Mouse (Mus musculus) gastrocnemius, adult 8-10 months (tissue): Measurements from ENCODE around the gene Tff1. TPM values are rescaled to one million over a fixed set of nuclear protein-coding genes. Genes with fewer than 3 reads are reported as not detected.

Experiments
- DNase-seq, 2 experiments: peaks; one replicate each; pipeline ENCODE4 v3.0.0; 2022; ENCODE audit warnings: low spot score in 2 of 2
- total RNA-seq, 4 experiments: library from RNA; stranded (reverse); gene quantifications; 2 replicates each; pipeline ENCODE4 v1.2.4; 2022

The Tff1 gene
- total RNA-seq: not detected

DNA sequence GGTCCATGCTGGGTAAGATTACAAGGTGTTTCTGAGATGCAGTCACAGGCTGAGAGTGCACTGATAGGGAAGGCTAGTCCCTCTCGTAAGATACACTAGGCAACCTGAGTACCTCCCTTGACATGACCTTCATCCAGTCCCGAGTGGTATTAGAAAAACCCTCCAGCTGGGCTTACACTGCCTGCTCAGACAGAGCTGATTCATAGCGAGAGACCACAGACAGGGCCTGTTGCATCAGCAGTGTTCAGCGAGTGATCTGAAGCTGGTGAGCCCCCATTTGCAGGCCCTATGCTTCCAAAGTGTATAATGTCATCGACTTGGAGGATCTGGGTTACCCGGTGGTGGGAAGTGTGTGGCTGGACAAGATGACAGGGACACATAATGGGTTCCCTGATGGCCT, at the start of gene Tff1:
Gene Tff1, minus strand, starts transcription at position 151 of the 400 bp plus-strand sequence.
- DNase-seq: no peak

- DNase-seq: no peak
These were observed 46.8 kb upstream of the Tff1 start for GRCm38 (mm10) chr17:31211881-31212280.

DNA sequence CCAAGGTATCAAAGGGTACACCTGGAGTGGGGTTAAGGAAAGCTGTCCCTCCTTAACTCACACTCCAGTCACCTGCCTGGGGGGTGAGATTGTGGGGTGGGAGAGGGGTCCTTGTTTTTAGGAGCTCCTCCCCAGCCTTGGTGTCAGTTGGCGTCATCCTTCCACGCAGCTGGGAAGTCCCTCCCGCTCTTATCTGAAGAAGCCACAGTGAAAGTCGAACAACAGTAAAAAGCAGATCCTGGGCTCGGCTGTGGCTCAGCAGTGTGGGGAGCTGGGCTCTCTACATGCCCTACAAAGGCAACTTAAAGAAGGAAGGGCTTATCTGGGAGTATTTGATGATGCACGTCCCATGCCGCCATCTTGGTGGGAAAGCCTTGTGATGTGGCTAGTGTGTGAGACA, 45.2 kb upstream of the Tff1 start:
- no peak for DNase-seq

GRCm38 (mm10) chr17:31209376-31209930, 44.4 kb upstream of the Tff1 start:
- DNase-seq: no peak

- no peak for DNase-seq
These were observed 43.6 kb upstream of the Tff1 start for GRCm38 (mm10) chr17:31208654-31209053.

- no peak for DNase-seq
These were observed 42.8 kb upstream of the Tff1 start, which contains the start of gene Ubash3a for GRCm38 (mm10) chr17:31207771-31208334. Ubash3a (plus strand) TSS chr17:31207873.

DNA sequence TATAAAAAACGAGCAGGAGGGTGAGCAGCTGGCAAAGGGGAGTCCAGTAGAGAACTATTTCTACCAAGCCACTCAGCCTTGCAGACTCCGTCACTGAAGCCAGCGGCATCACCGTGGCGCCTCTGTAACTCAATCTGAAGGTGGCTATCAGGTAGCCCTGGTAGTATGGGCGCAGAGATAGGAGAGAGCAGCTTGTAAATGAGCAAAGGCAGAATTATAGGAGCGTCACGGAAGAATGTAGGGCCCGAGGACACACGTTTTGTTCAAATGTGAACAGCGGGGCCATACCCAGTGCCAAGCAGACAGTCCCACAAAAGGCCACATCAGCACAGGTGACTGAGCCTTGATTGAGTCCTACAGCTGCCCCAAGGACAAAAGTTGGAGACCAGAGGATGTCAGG, 33.8 kb upstream of the Tff1 start, which contains the start of gene Tmprss3:
Gene Tmprss3, minus strand, starts transcription at position 101 of the 400 bp plus-strand sequence.
- no peak for DNase-seq

DNA sequence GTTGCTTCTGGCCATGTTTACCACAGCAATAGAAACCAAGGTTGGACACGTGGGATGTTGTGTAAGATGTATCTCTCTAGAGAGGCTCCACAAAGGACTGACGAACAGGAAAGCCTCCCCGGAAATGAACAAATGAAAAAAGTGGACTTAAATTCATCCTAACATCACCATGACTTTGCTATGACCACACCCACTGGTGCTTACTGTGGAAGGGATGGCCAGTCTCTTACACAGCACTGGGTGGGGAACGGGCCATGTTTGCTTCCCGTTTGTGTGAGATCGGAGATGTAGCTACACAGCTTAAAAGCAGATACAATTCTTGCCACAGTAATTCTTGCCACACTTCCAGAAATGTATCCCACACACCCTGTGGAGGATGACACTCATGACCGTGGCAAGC, 31.2 kb upstream of the Tff1 start:
- DNase-seq: no peak

- no peak for DNase-seq
These were observed 30.1 kb upstream of the Tff1 start for GRCm38 (mm10) chr17:31195207-31195606.

GRCm38 (mm10) chr17:31193360-31193759, 28.3 kb upstream of the Tff1 start:
- no peak for DNase-seq

DNA sequence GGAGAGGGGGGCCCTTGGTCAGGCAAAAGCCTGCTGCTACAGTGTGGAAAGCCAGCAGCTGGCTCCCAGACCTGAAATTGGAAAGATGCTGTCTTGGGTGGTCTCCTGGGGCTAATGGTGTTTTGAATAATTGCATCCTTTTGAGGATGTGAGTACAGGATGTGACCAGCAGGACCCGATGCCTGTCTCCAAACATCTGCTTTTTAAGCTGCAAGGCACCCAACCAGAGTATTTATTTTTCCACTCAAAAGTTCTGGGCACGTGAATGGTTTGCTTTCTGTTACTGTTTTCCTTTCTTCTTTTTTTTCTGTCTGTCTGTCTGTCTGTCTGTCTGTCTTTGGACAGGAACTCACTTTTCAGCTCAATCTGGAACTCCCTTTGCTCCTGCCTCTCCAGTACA, 27.6 kb upstream of the Tff1 start:
- DNase-seq: no peak

GRCm38 (mm10) chr17:31191825-31192224, 26.7 kb upstream of the Tff1 start:
- DNase-seq: no peak

DNA sequence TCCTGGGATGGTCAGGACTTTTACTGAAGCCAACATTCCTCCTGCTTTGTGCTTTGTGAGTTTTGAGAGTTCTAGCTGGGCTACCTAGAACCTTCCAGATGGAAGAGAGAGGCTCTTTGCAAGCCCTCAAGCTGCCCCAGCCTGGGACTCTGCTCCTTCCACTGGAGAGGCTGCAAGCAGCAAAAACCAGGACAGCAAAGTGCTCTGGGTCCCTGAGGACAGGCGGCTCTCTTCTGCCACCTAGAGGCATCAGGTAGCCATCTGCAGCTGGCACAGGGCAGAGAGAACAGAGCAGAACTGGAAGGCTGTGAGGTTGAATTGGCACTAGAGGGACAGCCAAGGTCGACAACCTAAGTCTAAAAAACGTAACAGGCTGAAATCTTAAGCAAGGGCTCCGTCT, 22.3 kb upstream of the Tff1 start:
- peak; percentile 18 to 25 for DNase-seq

DNA sequence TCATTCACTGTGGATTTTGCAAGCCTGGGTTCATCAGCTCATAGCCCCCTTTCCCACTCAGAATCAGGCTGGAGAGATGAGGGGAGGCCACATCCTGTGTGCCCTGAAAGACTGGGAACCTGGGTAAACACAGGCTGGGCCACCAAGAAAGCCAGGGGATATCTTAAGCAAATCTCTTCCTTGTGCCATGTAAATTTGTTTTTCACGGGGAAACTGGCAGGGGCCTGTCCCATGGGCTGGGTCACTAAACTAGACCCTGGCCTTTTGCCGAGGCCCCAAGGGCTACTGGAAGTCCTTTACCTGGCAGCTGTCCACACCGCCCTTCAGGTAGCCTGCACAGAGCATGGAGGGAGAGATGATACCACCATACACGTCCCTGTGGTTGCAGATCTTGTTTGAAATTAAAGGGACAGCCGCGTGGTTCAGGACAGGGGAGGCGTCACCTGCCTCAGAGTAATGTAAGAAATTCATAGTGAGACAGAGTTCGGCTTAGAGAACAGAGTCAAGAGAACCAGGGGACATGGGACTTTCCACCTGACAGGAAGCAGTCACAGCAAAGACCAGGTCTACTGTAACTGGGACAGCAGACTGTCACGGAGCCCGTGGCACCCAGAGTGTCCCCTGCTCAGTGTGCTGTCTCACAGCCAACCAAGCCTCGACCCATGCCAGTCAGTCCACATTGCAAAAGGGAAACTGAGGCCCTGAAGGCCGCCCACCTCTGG, 19.4 kb upstream of the Tff1 start:
- no peak for DNase-seq

GRCm38 (mm10) chr17:31183180-31183974, 18.3 kb upstream of the Tff1 start:
- DNase-seq: no peak

- no peak for DNase-seq
These were observed 16.4 kb upstream of the Tff1 start for GRCm38 (mm10) chr17:31181490-31181889.

DNA sequence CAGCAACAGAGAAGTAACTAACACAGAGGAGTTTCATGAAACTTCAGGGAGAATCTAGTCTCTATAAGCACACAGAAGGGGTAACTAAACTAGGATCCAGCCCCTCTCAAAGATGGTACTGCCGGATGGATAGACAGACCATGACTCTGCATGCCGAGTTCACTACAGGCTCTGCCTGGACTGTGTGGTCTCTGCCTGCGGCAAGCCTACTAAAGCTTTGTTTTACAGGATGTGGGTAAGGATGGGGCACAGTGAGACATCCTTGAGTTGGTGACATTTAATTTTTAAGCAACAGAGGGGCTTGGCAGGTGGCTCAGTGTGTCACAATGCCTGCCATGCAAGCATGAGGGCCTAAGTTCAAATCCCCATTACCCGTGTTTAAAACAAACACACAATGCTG, 11.2 kb upstream of the Tff1 start:
- DNase-seq: no peak

- DNase-seq: no peak
These were observed 4.7 kb upstream of the Tff1 start for GRCm38 (mm10) chr17:31169796-31170195.

GRCm38 (mm10) chr17:31163821-31164220, 1.3 kb downstream of the Tff1 start:
- DNase-seq: no peak

GRCm38 (mm10) chr17:31162607-31163006, 2.5 kb downstream of the Tff1 start:
- DNase-seq: no peak

DNA sequence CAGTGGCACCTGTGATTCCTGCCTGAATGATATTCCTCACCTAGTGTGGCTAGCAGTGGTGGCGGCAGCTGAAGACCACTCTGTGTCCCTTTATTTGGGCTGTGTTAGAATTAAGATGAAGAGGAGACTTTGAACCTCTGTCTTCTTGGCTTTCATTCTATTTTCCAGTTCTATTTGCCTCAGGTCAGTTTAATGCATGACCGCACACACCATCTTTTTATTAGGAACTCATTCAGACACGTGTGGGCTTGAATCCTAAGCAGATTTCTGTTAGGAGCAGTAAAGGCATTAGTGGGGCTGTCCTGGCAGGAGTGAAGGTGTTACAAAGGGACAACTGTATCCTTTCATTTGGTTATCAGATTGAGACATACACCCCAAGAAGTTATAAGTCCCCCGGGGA, 4.8 kb downstream of the Tff1 start:
- no peak for DNase-seq

DNA sequence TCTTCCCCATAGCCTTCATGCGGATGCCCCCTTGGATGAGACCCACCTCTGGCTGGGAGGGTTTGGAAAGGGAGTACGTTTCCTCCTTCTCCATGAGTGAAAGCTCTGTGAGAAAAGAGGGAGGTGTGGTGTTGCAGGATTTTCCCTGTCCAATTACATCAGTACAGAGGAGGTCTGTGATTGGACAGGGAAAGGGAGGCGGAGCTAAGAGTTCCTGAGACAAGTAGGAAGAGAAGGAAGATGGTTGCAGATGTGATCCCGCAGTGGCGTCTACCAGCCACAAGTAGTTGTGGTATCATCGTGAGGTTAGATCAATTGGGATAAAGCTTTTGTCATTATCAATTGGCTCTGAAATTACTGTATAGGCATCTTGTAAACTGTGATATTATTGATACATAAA, 7.2 kb downstream of the Tff1 start:
- no peak for DNase-seq
